Mouse (Mus musculus): Measurements from ENCODE around the gene Cplx2. TPM values are rescaled to one million over a fixed set of nuclear protein-coding genes. Genes with fewer than 3 reads are reported as not detected.

The Cplx2 gene
- polyA plus RNA-seq (2017; shearing (Covaris generic)) = not detected

GRCm38 (mm10) chr13:54371049-54371386 lies at the start of gene Cplx2:
TSS of gene Cplx2 (plus strand) at chr13:54371349.

Other genes starting within 250 kb of the Cplx2 start
- 11.5 TPM for gene Hrh2, start 179.2 kb upstream of the Cplx2 start, polyA plus RNA-seq (2017; shearing (Covaris generic))
- 22.3 TPM for gene Thoc3, start 97.5 kb downstream of the Cplx2 start, polyA plus RNA-seq (2017; shearing (Covaris generic))
- 40.9 TPM for gene Simc1, start 132.4 kb downstream of the Cplx2 start, polyA plus RNA-seq (2017; shearing (Covaris generic))
- 62.8 TPM for gene 4833439L19Rik, start 194.1 kb downstream of the Cplx2 start, polyA plus RNA-seq (2017; shearing (Covaris generic))
- 3.0 TPM for gene Arl10, start 203.7 kb downstream of the Cplx2 start, polyA plus RNA-seq (2017; shearing (Covaris generic))
- 18.4 TPM for gene Nop16, start 218.7 kb downstream of the Cplx2 start, polyA plus RNA-seq (2017; shearing (Covaris generic))
- 145 TPM for gene Higd2a, start 218.9 kb downstream of the Cplx2 start, polyA plus RNA-seq (2017; shearing (Covaris generic))
- 69.1 TPM for gene Cltb, start 240.0 kb downstream of the Cplx2 start, polyA plus RNA-seq (2017; shearing (Covaris generic))

Data from effector memory CD4-positive, alpha-beta T cell, adult 5 months (primary cell).